12 mouse cellular contexts compared by ENCODE assay signal in the genomic region with DNA sequence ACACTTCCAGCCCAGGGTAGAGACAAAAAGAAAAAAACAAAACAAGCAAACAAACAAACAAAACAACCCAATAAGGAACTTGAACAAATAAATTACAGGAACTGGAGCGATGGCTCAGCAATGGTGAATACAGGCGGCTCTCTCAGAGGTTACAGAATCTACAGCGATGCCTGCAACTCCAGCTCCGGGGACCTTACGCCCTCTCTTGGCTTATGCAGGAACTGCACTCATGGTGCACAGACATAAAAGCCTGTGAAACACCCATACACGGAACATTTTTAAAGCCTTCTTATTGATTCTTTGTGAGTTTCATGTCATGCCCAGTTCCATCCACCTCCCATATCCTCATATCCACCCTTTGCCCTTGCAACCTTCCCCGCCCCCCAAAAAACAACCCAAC.
A peak's percentile ranks its signal among the peaks of the same experiment; 100 is the strongest.
DNase-seq lines count a peak whose midpoint lies in the region; ATAC-seq and TF ChIP-seq lines count a peak whose summit lies in the region.
"Had no signal": no experiment of that assay in that cellular context is flagged by ENCODE, and none has a peak within 500 bp of the region (broad histone marks: within the 10 kb centered on the region; RNA-seq: fewer than 3 reads in every experiment).

No protein-coding gene starts in this region.

- H3K27me3 ChIP-seq in liver, embryonic 14.5 days (ENCODE audit: control insufficient read depth, insufficient read depth, low read length): no peaks in the 10 kb centered on the region
- H3K27me3 ChIP-seq: hindbrain, embryonic 12.5 days; kidney, embryonic 15.5 days; lung, embryonic 15.5 days had no signal

- TF ChIP-seq CTCF in liver, embryonic 14.5 days (IDR thresholded peaks at IDR 0.05; ENCODE audit: low read depth): peak; percentile 37

- DNase-seq in liver, embryonic 14.5 days (ENCODE audit: low read depth in 3 of 3, low spot score in 3 of 3): no peak
- DNase-seq in liver (no peak), ZHBTc4 (ENCODE audit: low read depth, low spot score) (peak; percentile 58)
- DNase-seq in thymus, postnatal 4 days: peak; percentile 32
- no peak for DNase-seq in thymus, adult 18-20 months
- no peak for DNase-seq in cerebellum, adult 8-10 months
- DNase-seq: cerebellum, postnatal 36 days had no signal

- H3K4me2 ChIP-seq in liver, embryonic 14.5 days (ENCODE audit: low read depth): no peak overlapping the region
- H3K4me2 ChIP-seq: hindbrain, embryonic 12.5 days; kidney, embryonic 15.5 days; lung, embryonic 15.5 days had no signal

- H3K36me3 ChIP-seq in liver, embryonic 14.5 days (replicated peaks; ENCODE audit: control insufficient read depth, insufficient read depth, low read depth): no peaks in the 10 kb centered on the region
- H3K36me3 ChIP-seq: heart, embryonic 10.5 days; hindbrain, embryonic 12.5 days; kidney, embryonic 15.5 days; lung, embryonic 15.5 days had no signal

- no peak overlapping the region for H3K9ac ChIP-seq in liver, embryonic 14.5 days (replicated peaks)
- H3K9ac ChIP-seq: hindbrain, embryonic 12.5 days; kidney, embryonic 15.5 days; lung, embryonic 15.5 days had no signal

- H3K9me3 ChIP-seq in liver, embryonic 14.5 days (ENCODE audit: control insufficient read depth, low read length): no peaks in the 10 kb centered on the region
- H3K9me3 ChIP-seq: heart, embryonic 10.5 days; hindbrain, embryonic 12.5 days; kidney, embryonic 15.5 days; lung, embryonic 15.5 days had no signal

- TF ChIP-seq EP300 in liver, embryonic 14.5 days (IDR thresholded peaks at IDR 0.05; ENCODE audit: low read depth): no peak

- H3K4me1 ChIP-seq in liver, embryonic 14.5 days (replicated peaks; ENCODE audit: control insufficient read depth in 2 of 2, insufficient read depth in 2 of 2, low read length in 1 of 2): no peaks in the 10 kb centered on the region
- H3K4me1 ChIP-seq: heart, embryonic 10.5 days; hindbrain, embryonic 12.5 days; kidney, embryonic 15.5 days; lung, embryonic 15.5 days had no signal

- H3K27ac ChIP-seq in liver, embryonic 14.5 days: no peak overlapping the region
- H3K27ac ChIP-seq: heart, embryonic 10.5 days; hindbrain, embryonic 12.5 days; kidney, embryonic 15.5 days; lung, embryonic 15.5 days had no signal

- ATAC-seq in liver, embryonic 14.5 days (ENCODE audit: insufficient read depth): no peak
- ATAC-seq in erythroid progenitor cell, adult 5-6 weeks (replicated peaks; ENCODE audit: low FRiP score, poor library complexity, severe bottlenecking): no peak

- 58% methylated on average over 7 of the region's 7 CpGs for WGBS in liver, embryonic 14.5 days (ENCODE audit: insufficient replicate concordance)

- H3K4me3 ChIP-seq in liver, embryonic 14.5 days (ENCODE audit: insufficient read depth in 1 of 2, low read depth in 2 of 2, low read length in 2 of 2): no peak overlapping the region
- H3K4me3 ChIP-seq: heart, embryonic 10.5 days; hindbrain, embryonic 12.5 days; kidney, embryonic 15.5 days; lung, embryonic 15.5 days had no signal

Comparison
In these comparisons a context has a peak if more than half of its experiments do, and no peak if none do; other contexts are left out.
1. DNase-seq: peak in thymus, postnatal 4 days (single experiment) and ZHBTc4 (single experiment); none in liver, embryonic 14.5 days (0 of 3), liver (single experiment), thymus, adult 18-20 months (0 of 2) and cerebellum, adult 8-10 months (single experiment).